Mouse (Mus musculus) stomach, postnatal 0 days (tissue): ENCODE results near the gene Hoga1. TPM values are rescaled to one million over a fixed set of nuclear protein-coding genes. Genes with fewer than 3 reads are reported as not detected.

Experiments
- ATAC-seq: fragments of 200-750 bp; cut with Nextera tagmentation; 2 replicates; pipeline ENCODE4 v1.8.0; 2017; ENCODE audit not compliant: low FRiP score, low TSS enrichment
- DNase-seq: peaks from one replicate; pipeline ENCODE4 v3.0.0-alpha.2; 2016; ENCODE audit warnings: low spot score
- H3K27ac ChIP-seq: fragments of 300-500 bp; sonication (generic); replicated peaks from 2 replicates; pipeline ENCODE4 v1.5.1; 2014; ENCODE audit warnings: mild to moderate bottlenecking, control low read depth
- H3K27me3 ChIP-seq: fragments of 300-500 bp; sonication (generic); 2 replicates; pipeline ENCODE4 v1.6.1; 2014; ENCODE audit warnings: low read length; ENCODE audit not compliant: control insufficient read depth, insufficient read depth
- H3K36me3 ChIP-seq: fragments of 300-500 bp; sonication (generic); 2 replicates; pipeline ENCODE4 v1.6.1; 2014; ENCODE audit warnings: low read length, mixed read lengths; ENCODE audit not compliant: control insufficient read depth, insufficient read depth
- H3K4me1 ChIP-seq: fragments of 300-500 bp; sonication (generic); replicated peaks from 2 replicates; pipeline ENCODE4 v1.6.1; 2014; ENCODE audit warnings: antibody characterized with exemption; ENCODE audit not compliant: control insufficient read depth, insufficient read depth
- H3K4me2 ChIP-seq: fragments of 300-500 bp; sonication (generic); replicated peaks from 2 replicates; pipeline ENCODE4 v1.6.1; 2014; ENCODE audit warnings: low read depth, mild to moderate bottlenecking, control low read depth, moderate library complexity
- H3K4me3 ChIP-seq: fragments of 300-500 bp; sonication (generic); 2 replicates; pipeline ENCODE4 v1.5.1; 2014; ENCODE audit warnings: low read depth, low read length, control low read depth
- H3K9ac ChIP-seq: fragments of 300-500 bp; sonication (generic); 2 replicates; pipeline ENCODE4 v1.6.1; 2014; ENCODE audit warnings: mild to moderate bottlenecking, low read length, control low read depth, mixed read lengths
- H3K9me3 ChIP-seq: fragments of 300-500 bp; sonication (generic); 2 replicates; pipeline ENCODE4 v1.6.1; 2016; ENCODE audit warnings: low read length; ENCODE audit not compliant: control insufficient read depth
- CTCF ChIP-seq: IDR thresholded peaks from 2 replicates; pipeline ENCODE4 v1.5.1; 2016; ENCODE audit warnings: antibody characterized with exemption, low read depth, mild to moderate bottlenecking, moderate library complexity
- EP300 ChIP-seq: optimal IDR thresholded peaks from 2 replicates; pipeline ENCODE3; 2016; ENCODE audit warnings: antibody characterized with exemption
- WGBS: fragments of 180-500 bp; shearing (Covaris S2); extraction: QIAGEN DNeasy Blood & Tissue Kit; methylation state at CpG from one replicate; pipeline ENCODE4 v1.1.7; 2014; 5-methylcytosine and 5-hydroxymethylcytosine counted together
- polyA plus RNA-seq: library from polyadenylated mRNA; unstranded; fragments of >200 nt; fragmentation: Nextera tagmentation; extraction: Ambion mirVana; gene quantifications from 2 replicates; pipeline ENCODE4 v1.2.1, GENCODE M21; 2015

The Hoga1 gene
- polyA plus RNA-seq, 1 experiment from 2014 or later = 1.6 TPM

GRCm38 (mm10) chr19:42037167-42037702 lies 8.2 kb upstream of the Hoga1 start:
- no peak overlapping the region for H3K9ac ChIP-seq
- H3K4me2 ChIP-seq = no peak overlapping the region
- peaks cover 3% of the 10 kb centered on the region; the same call in 1 of the 2 replicates for H3K36me3 ChIP-seq
- TF ChIP-seq EP300 (no peak), CTCF (no peak)
- 60% methylated on average over 11 of the region's 11 CpGs for WGBS
- DNase-seq (no peak), ATAC-seq (no peak)
- H3K4me3 ChIP-seq = no peak overlapping the region
- no peak overlapping the region for H3K27ac ChIP-seq
- no peaks in the 10 kb centered on the region for H3K9me3 ChIP-seq
- H3K27me3 ChIP-seq = no peaks in the 10 kb centered on the region
- no peaks in the 10 kb centered on the region for H3K4me1 ChIP-seq

GRCm38 (mm10) chr19:42038310-42038709 lies 7.1 kb upstream of the Hoga1 start:
- Histone ChIP-seq H3K9me3 (no peaks in the 10 kb centered on the region), H3K36me3 (peaks cover 3% of the 10 kb centered on the region; the same call in 1 of the 2 replicates), H3K4me3 (no peak overlapping the region), H3K27me3 (no peaks in the 10 kb centered on the region), H3K4me2 (no peak overlapping the region), H3K27ac (no peak overlapping the region), H3K4me1 (no peaks in the 10 kb centered on the region), H3K9ac (no peak overlapping the region)
- DNase-seq (no peak), ATAC-seq (no peak)
- WGBS = 87% methylated on average over 12 of the region's 12 CpGs
- no peak for TF ChIP-seq CTCF
- no peak for TF ChIP-seq EP300

GRCm38 (mm10) chr19:42043988-42044387 lies 1.4 kb upstream of the Hoga1 start:
- no peaks in the 10 kb centered on the region for H3K36me3 ChIP-seq
- no peaks in the 10 kb centered on the region for H3K27me3 ChIP-seq
- H3K27ac ChIP-seq = no peak overlapping the region
- no peak overlapping the region for H3K4me2 ChIP-seq
- H3K4me3 ChIP-seq = no peak overlapping the region
- ATAC-seq = no peak
- DNase-seq = no peak
- 95% methylated on average over 6 of the region's 6 CpGs for WGBS
- H3K9me3 ChIP-seq = no peaks in the 10 kb centered on the region
- TF ChIP-seq EP300 = no peak
- H3K4me1 ChIP-seq = peaks cover 3% of the 10 kb centered on the region; the same call in 1 of the 2 replicates
- H3K9ac ChIP-seq = no peak overlapping the region

- ATAC-seq (no peak), DNase-seq (no peak)
- no peaks in the 10 kb centered on the region for H3K36me3 ChIP-seq
- no peaks in the 10 kb centered on the region for H3K27me3 ChIP-seq
- 85% methylated on average over 1 of the region's 1 CpGs for WGBS
- H3K4me2 ChIP-seq = no peak overlapping the region
- no peak overlapping the region for H3K4me3 ChIP-seq
- TF ChIP-seq CTCF (no peak), EP300 (no peak)
- no peaks in the 10 kb centered on the region for H3K9me3 ChIP-seq
- no peak overlapping the region for H3K9ac ChIP-seq
- no peak overlapping the region for H3K27ac ChIP-seq
- H3K4me1 ChIP-seq = peaks cover 3% of the 10 kb centered on the region; the same call in 1 of the 2 replicates
Observed at GRCm38 (mm10) chr19:42050251-42050650, 4.8 kb downstream of the Hoga1 start.

- TF ChIP-seq EP300 (no peak), CTCF (no peak)
- H3K4me2 ChIP-seq = no peak overlapping the region
- no peaks in the 10 kb centered on the region for H3K36me3 ChIP-seq
- DNase-seq = no peak
- H3K9ac ChIP-seq = no peak overlapping the region
- 84% methylated on average over 3 of the region's 3 CpGs for WGBS
- no peaks in the 10 kb centered on the region for H3K4me1 ChIP-seq
- H3K4me3 ChIP-seq = no peak overlapping the region
- ATAC-seq = no peak
- no peak overlapping the region for H3K27ac ChIP-seq
- no peaks in the 10 kb centered on the region for H3K9me3 ChIP-seq
- no peaks in the 10 kb centered on the region for H3K27me3 ChIP-seq
Observed at GRCm38 (mm10) chr19:42051351-42051750, 5.9 kb downstream of the Hoga1 start.

GRCm38 (mm10) chr19:42051948-42052347 lies 6.5 kb downstream of the Hoga1 start, which contains the start of gene 4933411K16Rik:
TSS of gene 4933411K16Rik (plus strand) at chr19:42052248.
- WGBS = 70% methylated on average over 4 of the region's 4 CpGs
- Histone ChIP-seq H3K27me3 (no peaks in the 10 kb centered on the region), H3K36me3 (no peaks in the 10 kb centered on the region), H3K4me3 (no peak within 1 kb of the TSS), H3K9me3 (no peaks in the 10 kb centered on the region), H3K4me1 (no peaks in the 10 kb centered on the region), H3K27ac (no peak within 1 kb of the TSS), H3K9ac (no peak within 1 kb of the TSS), H3K4me2 (no peak within 1 kb of the TSS)
- no peak for TF ChIP-seq EP300
- no peak for TF ChIP-seq CTCF
- 0 out of 2 replicates have a peak, but pooled peaks have one; percentile 32 for ATAC-seq
- DNase-seq = no peak
